Mouse (Mus musculus) retina, embryonic 14.5 days (tissue): ENCODE data around the gene Ret.

Experiments
- DNase-seq: peaks from one replicate; pipeline ENCODE4 v3.0.0-alpha.2; 2015; ENCODE audit warnings: low spot score

Ret gene

DNA sequence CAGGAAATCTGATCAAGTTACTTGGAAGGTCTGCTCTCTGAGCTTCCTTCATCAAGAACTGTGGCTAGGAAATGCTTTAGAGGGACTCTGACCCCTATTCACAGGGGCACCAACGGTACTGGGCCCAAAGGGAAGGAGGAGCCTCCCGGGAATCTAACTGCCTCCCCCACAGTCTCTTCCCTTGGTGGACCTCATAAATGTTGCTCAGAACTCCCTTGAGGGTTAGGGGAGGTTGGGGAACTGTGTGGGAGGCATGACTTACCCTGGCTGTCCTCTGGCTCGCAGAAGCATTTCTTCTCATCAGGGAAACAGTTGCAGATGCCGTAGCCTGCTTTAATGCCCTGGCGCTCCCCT, 23.6 kb downstream of the Ret start:
- DNase-seq, result no peak

DNA sequence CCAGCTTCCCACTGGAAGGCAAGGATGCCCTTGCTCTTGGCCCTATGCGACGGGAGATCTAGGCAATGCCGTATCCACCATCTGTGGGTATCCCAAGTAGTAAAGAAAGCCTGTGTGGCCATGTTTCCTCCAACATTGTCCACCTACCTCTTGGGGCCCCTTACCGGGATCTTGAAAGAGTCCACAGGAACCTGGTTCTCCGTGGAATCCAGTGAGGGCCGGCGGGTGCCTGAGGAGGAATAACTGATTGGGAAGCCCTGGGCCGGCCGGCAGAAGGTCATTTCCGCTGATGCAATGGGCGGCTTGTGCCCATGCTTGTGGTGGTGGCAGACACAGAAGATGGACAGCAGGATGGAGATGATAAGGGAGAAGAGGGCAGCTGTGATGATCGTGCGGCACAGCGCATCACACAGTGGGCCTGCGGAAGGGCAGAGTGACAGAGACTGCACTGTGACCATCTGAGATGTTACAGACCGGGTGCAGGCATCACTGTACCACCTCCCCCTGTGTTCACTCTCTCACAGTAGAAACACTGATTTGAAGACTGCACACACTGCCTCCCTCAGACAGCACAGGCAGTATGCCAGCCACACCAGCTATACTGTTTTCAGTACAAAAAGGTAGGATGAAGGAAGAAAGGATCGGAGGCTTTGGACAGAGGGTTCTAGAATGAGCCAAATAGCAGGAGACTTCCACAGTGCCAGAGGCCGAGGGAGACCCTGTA, 24.1 kb downstream of the Ret start:
- no peak for DNase-seq

DNA sequence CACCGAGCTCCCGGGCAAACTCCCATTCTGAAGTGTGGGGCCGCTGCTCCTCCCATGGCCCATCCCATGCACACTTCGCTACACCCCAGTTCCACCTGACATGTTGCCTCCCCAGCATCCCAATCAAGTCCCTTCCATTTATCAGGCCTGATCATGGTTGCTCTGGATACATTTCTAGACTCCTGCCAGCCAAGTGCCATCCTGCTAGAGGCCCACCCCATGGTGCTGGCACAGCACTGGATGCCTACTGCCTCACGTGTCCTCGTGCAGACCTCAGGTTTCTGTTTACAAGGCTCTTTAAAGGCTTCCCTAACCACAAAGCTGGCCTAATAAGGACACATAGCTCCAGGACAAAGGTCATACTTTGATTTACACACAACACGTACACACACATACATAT, 26.1 kb downstream of the Ret start:
- no peak for DNase-seq

DNA sequence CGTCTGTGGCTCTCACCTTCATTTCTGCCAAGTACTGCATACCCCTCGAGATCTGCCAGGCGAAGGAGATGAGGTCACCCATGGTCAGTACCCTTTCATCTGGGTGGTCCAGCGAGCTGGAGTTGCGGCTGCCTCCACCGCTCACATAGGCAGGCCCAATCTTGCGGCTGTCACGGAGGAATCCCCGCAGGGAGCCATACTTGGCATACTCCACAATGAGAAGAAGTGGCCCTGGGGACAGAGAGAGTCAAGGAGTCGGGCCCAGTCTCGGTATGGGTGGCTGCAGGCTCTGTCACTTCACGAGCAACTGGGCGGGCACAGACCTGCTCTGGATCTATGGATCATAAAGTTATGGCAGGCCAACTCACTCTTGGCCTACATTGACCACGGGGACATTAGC, 29.4 kb downstream of the Ret start:
- no peak for DNase-seq

DNA sequence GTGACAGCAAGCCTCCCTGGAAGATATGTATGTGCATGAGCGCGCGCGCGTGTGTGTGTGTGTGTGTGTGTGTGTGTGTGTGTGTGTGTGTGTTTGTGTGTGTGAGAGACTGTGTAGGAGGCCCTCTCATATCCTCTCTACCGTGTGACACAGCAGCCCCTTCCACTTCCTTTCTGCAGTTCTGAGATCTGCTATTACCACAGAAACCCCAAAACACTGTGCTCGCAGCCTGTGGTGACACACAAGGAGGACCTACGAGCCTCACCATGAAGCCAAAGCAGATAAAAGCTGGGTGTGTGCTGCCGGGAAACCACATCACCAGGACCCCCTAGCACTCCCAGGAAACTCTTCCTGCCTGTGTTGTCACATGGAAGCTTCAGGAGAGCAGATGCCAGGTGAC, 30.5 kb downstream of the Ret start:
- DNase-seq, result no peak

DNA sequence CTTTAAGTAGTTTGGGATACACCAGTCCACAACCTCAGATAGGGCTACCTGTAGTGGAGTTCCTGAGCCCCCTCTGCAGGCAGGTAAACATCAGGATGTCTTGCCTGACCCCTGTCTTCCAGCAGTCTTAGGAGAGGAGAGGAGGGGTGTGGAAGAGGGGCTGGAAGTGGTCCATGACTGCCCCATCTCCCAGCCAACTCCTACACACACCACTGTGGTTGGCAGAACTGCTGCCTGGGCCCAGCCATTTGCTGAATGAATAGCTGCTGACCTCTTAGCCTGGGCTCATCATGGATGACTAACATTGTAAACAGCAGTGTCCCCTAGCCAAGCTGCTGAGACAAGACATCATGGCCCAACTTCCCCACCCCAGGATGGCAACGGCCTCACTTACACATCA, 32.0 kb downstream of the Ret start:
- DNase-seq, result no peak

DNA sequence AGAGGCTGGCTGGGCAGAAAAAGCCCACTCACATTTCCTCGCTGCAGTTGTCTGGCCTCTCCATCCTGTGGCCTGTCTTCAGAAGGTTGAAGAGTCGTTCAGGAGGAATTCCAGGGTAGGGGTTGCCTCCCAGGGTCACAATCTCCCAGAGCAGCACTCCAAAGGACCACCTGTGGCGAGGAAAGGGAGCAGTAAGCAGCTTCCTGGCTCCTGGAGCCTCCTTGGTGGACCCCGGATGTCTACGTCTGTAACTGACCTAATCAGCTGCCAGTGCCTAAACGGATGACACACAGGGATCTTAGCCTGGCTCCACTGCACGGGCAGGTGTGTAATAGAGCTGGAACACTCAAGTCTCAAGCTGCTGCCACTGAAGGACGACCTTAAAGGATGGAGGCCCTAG, 32.8 kb downstream of the Ret start:
- DNase-seq, result no peak

DNA sequence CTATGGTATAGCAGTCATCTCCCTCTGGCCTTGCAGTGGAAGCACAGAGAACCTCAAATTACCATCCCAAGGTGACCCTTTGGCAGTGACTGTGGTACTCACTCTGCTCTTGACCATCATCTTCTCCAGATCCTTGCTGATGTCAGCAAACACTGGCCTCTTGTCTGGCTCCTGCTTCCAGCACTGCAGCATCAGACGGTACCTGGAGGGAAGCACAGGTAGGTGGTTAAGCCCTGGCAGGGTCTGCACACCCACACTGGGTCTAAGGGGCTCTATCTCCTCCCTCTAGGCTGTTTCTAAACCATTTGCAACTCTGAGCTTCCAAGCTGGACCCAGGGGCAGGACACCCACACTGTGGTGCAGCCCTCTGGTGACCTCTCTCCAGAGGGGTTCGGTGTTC, 34.4 kb downstream of the Ret start:
- DNase-seq, result no peak

DNA sequence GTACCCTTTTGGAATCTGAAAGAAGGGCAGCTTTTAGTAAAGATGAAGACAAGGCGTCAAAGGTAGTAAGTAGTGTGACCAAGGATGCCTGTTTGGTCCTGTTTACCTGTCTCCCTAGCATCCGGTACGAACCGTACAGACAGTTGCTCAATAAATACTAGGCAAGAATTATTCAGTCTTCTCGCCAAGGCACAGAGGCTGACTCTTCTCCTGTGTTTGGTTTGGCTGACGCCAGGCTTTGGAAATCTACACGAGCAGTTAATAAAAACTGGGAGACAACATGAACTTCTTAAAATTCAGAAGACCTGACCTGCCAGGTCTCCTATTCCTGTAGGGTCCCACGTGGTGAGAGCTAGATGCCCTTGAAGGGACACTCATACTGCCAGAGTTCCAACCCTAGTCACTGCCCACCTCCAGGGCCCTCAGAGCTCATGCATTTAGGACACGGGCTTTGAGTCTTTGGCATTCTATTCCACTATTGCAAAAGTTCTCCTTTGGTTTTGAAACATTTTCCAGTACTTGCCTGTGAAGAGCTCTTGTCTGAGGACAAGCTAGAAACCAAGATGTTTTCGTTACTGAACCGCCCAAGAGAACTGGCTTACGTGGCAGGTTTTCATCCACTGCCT, 34.9 kb downstream of the Ret start:
- DNase-seq, result no peak

DNA sequence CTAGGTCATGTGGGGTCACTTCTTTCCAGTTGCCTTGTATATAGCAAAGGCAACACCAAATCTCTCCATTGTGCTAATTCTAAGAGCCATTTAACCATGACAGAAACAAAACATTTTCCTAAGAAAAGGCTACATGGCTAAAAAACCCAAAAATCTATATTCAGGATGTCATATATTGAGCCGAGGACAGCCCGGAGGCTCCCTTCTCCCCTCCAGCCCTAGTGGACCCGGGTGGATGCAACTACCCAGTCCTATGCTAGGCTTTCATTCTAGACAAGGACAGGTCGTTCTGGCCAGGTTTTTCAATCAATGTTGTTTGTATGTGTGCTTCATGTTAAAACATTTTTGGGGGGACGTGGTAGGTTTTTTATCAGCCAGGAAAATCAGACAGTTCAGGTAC, 44.4 kb downstream of the Ret start:
- no peak for DNase-seq

DNA sequence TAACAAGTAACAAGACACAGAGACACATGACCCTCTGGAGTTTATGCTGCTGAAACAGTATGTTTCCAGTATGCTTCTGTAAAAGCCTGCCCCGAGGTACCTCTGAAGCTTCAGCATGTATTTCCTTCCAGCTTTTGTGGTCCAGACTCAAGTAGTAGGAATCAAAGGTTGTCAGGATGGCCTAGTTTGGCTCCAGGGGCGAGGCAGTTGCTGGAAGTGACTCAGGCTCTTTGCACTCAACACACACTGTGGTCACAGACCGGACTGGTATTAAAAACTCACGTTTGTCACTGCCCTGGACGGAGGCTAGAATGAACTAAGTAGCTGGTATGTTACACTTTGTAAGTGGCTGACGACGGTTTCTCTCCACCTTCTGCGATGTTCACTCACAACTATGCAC, 46.5 kb downstream of the Ret start:
- no peak for DNase-seq

DNA sequence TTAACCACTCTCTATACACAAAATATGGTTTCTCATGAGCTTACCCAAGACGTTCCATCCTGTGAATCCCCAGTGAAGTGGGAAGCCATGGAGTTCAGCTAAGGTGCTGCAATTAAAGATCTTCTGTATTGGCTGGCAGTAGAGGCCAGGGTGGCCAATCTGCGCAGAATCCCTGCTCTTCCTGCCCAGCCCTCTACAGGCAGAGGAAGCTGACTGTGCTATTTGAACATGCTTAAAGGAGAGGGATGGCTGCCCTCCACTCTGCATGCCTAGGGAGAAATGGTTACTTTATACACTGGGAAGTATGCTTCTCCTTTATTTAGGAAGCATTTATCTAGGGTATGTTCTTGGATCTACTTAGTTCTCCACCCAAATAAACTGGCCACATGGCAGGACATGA, 47.0 kb downstream of the Ret start:
- DNase-seq, result no peak

DNA sequence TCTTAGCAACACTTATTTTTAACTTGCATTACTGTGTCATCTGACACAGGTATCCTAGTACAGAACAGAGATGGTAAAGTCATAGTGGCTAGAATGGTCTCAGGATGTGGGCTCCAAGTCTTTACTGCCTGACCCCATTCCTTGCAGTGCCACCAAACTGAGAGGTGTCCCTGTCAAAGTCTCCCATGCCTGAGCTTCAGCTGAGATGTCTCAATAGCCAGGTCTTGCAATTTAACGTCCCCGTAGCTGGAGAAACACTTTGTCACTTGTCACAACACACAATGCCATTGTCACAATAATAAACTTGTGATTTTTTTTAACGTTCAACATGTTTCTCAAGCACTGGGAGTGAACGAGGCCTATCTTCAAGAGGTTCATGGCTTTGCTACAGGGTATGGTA, 47.4 kb downstream of the Ret start:
- DNase-seq, result no peak

DNA sequence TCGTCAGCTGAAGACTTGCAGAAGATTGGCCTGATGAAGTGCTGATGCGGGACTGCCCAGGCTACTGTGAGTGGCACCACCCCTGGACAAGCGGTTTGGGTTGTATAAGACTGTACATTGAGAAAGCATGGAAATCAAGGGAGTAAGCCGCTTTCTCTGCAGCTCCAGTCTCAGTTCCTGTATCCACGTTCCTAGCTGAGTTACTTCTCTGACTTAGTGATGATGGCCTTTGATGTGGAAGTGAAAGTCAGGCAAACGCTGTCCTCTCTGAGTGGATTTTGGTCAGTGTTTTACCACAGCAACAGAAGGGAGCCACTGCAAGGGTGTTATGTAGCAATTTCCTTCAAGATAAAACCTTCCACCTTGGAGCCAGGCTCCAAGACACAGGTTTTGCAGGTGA, 56.6 kb downstream of the Ret start:
- DNase-seq, result no peak

DNA sequence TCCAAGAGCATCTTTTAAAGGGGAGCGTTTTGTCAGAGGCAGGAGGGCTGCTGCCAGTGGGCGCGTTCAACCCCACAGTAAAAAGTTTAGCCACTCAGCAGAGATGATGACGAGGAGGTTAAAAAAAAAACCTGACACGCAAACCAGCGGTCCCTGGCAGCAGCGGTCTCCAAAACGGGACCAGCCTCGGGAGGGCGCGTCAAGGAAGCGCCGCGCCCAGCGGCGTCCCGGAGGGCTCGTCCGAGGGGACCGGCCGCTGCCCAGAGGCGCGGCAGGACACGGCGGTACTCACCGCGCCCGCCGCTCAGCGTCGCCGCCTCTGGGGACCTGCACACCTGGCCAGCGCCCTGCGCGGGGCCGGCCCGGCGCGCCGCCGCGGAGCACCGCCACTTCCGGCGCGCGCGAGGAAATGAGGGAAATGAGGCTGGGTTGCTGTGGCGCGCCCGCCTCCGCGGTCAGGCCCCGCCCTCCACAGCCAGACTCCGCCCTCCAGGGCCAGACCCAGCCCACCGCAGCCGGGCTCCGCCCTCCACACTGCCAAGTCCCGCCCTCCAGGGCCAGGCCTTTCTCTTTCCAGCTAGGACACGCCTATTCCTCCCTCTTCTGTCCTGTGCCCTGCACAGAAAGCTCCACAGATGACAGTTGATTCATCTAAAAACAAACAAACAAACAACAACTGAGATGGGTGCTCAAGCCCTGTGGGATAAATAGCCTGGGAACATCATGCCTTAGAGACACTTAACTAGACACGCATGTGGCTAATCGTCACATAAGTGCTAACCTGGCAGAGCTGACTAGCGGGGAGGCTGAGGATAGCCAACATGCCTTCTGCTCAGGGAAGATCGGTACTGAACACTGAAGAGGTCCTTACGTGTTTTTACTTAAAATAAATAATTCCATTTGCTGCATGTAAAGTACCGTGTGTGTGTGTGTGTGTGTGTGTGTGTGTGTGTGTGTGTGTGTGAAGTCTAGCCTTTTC, 58.5 kb downstream of the Ret start, which contains the start of gene Csgalnact2:
Csgalnact2 (minus strand) TSS at position 410 of the 979 bp plus-strand sequence.
- DNase-seq, result peak; percentile 97

DNA sequence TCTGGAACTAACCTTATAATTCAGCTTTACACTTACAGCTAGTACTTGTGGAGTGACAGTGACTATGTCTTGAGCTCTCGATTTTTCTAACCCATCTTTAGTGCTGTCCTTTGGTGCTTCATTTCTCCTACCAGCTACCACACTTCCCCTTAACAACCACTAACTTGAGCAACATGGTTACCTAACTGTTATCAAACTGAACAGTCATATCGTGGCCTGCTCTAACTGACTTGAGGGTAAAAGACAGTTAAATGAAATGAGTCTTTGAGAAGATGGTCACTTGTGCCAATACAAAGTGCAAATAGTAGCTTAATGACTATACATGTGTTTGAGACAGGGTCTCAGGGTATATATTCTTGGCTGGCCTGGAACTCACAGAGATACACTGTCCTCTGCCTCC, 60.4 kb downstream of the Ret start:
- no peak for DNase-seq

DNA sequence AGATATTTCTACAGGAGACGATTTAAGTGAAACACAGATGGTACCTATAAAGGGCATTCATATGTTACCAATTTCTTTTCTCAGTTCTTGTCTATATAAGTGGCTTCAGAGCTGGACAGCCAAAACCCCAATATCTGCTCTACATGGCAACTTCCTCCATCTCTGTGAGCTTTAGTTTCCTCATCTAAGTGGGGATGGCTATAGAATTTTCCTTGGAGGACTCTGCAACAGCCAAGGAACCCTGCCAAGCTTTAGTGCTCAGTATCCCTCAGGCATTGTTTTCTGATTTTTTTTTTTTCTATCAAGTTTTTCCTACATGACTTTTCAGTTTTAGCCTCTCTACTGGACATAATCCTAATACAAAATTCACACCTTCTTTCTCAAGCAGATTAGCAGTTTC, 63.1 kb downstream of the Ret start:
- DNase-seq, result no peak

DNA sequence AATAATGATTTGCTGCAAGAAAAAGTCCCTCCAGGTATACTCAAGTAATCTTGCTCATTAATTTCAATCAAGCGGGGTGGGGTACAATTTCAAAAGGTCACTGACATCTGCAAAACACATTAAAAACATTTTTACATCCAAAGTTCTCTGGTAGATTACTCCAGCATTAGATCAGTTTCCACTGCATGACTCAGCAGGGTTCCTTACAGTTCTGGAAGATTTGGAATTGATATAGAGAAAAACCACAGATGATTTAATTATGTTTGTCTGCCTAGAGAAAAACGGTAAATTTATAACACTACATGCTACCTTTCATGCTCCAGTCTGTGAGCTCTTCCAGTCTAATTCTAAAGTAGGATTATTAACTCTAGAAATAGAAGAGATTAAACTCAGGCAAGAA, 67.5 kb downstream of the Ret start:
- DNase-seq, result no peak

DNA sequence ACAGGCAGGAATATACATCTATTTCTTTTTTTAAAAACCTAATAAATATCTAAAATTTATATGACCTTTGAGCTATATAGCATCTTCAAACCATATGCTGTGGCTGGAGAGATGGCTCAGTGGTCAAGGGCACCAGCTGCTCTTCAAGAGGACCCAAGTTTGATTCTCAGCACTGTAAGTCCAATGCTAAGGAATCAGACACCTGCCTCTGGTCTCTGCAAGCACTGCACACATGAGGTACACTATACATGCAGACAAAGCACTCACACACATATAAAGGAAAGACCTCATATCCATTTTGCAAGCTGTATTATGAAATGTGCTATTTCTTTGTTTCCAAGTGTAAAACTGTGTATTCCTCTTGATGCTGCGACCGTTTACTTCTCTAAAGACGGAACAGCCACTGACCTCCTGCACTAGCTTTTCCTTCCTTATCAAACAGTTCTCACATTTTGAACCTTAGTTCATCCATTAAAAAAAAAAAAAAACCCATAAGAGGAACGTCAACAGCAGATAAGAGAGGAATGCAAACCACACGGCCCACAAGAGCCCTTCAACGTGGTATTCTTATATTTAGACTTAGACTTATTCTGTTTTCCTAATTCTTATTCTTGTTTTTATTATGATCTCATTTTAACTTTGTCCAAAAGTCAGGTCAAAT, 69.6 kb downstream of the Ret start:
- no peak for DNase-seq

DNA sequence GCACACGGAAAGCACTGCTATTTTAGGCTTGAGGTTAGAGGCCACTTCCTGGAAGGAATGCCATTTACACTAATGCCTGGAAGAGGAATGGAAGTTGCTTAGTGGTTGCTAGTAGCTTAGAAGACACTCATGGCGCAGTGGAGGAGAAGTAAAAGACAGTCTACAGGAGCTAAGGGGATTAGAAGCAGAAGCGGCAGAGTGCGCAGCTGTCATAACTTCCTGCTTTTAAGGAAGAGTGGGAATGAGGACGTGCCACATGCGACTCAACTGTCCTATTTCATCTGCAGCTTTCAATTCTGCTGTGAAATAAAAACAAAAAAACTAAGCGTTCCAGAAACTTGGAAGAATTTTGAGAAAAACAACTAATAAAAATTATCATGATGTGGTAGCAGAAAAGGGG, 70.3 kb downstream of the Ret start:
- DNase-seq, result no peak

DNA sequence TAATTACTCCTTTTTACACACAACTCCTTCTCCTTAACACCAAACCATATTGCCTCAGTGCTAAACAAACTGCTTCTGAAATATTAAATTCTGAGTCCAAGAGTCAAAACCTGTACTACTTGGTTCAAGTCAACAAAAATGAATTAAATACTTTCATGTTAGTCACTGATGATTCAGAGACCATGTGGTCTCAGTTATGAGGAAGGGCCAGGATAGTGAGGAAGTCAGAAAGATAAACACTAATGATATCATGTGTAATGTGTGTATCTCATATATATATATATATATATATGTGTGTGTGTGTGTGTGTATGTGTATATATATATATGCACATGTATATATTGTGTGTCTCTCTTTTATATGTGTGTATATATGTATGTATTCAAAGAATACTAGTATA, 70.9 kb downstream of the Ret start:
- no peak for DNase-seq

DNA sequence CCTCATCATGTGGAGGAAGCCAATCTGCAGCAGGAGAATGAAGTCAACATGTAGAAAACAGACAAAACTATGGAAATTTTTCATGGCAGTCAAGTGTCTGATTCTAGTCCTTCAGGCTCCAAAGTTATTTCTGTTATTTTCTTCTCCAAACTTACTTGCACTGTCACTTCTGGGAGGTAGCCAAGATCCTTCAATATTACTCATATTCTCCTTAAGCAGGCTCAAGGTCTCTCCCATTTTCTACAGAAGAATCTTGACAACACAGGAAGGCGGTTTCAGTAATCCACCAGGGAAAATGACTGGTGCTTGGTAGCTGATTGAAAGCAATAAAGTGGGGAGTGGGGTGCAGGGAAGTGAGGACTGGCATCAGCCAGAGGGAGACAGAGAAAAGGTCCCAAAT, 74.8 kb downstream of the Ret start:
- DNase-seq, result no peak

DNA sequence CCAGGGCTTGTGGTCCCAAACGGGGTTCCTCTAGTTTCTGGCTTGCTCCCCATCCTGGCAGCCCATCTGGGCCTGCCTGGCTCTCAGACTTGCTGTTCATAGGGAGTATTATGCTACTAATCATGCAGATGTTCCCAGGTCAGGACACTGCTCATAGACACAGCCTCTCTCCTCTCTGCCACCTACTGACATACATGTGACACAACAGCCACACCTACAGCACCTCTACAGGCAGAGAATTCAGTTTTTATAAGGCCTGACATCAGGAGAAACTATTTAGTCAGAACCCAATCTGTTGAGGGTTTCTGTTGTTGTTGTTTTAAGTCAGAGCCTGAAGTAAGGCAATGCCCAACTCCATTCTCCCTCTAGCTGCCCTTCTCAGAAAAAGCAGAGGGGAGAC, 85.7 kb downstream of the Ret start:
- DNase-seq, result no peak
